Mouse (Mus musculus) liver, embryonic 18 days (tissue): ENCODE results near the gene Bahcc1. TPM values are rescaled to one million over a fixed set of nuclear protein-coding genes. Genes with fewer than 3 reads are reported as not detected.

Source experiments
- polyA plus RNA-seq: library from polyadenylated mRNA; depleted of rRNA; stranded (reverse); fragments of >200 nt; gene quantifications from 2 replicates; pipeline ENCODE4 v1.2.3, GENCODE M21; 2012; rRNA removed

Gene Bahcc1
- 0.88 and 1.3 TPM in 2 replicates for polyA plus RNA-seq

GRCm38 (mm10) chr11:120232230-120233097 is at the start of gene Bahcc1:
Bahcc1 (plus strand) TSS chr11:120232947.

Other genes with a start within 250 kb of the Bahcc1 start
- gene Aatk, start 185.8 kb upstream of the Bahcc1 start, polyA plus RNA-seq, result 1.0 and 1.6 TPM in 2 replicates
- gene Cep131, start 146.1 kb upstream of the Bahcc1 start, polyA plus RNA-seq, result 3.1 and 4.7 TPM in 2 replicates
- gene Tepsin, start 134.2 kb upstream of the Bahcc1 start, polyA plus RNA-seq, result 9.1 and 11.0 TPM in 2 replicates
- 21.0 and 22.7 TPM in 2 replicates for gene Ndufaf8, start 134.0 kb upstream of the Bahcc1 start, polyA plus RNA-seq
- 27.9 and 32.8 TPM in 2 replicates for gene Slc38a10, start 81.6 kb upstream of the Bahcc1 start, polyA plus RNA-seq
- 247 and 252 TPM in 2 replicates for gene Actg1, start 115.6 kb downstream of the Bahcc1 start, polyA plus RNA-seq
- not detected in 2 replicates for gene Fscn2, start 128.6 kb downstream of the Bahcc1 start, polyA plus RNA-seq
- gene Faap100, start 145.8 kb downstream of the Bahcc1 start, polyA plus RNA-seq, result 5.6 and 6.2 TPM in 2 replicates
- 17.2 and 19.2 TPM in 2 replicates for gene Nploc4, start 204.8 kb downstream of the Bahcc1 start, polyA plus RNA-seq
- gene Tspan10, start 209.7 kb downstream of the Bahcc1 start, polyA plus RNA-seq, result not detected in 2 replicates
- gene Pde6g, start 220.6 kb downstream of the Bahcc1 start, polyA plus RNA-seq, result 0.20 and 0.23 TPM in 2 replicates
- 10.7 and 12.5 TPM in 2 replicates for gene Oxld1, start 225.1 kb downstream of the Bahcc1 start, polyA plus RNA-seq
- gene Ccdc137, start 225.2 kb downstream of the Bahcc1 start, polyA plus RNA-seq, result 10.3 and 12.0 TPM in 2 replicates
- gene Arl16, start 234.7 kb downstream of the Bahcc1 start, polyA plus RNA-seq, result 11.1 and 11.7 TPM in 2 replicates